15 mouse cellular contexts compared by ENCODE assay signal in genomic region chr8:77310541-77310940, GRCm38 (mm10).
A peak's percentile ranks its signal among the peaks of the same experiment; 100 is the strongest.
DNase-seq lines count a peak whose midpoint lies in the region; ATAC-seq and TF ChIP-seq lines count a peak whose summit lies in the region.
"Had no signal": no experiment of that assay in that cellular context is flagged by ENCODE, and none has a peak within 500 bp of the region (broad histone marks: within the 10 kb centered on the region; RNA-seq: fewer than 3 reads in every experiment).

No protein-coding gene starts in this region.

- no peaks in the 10 kb centered on the region for H3K4me1 ChIP-seq in kidney, embryonic 15.5 days
- H3K4me1 ChIP-seq in liver, adult 2 months (ENCODE audit: control insufficient read depth, insufficient read depth, low read length): no peaks in the 10 kb centered on the region
- no peaks in the 10 kb centered on the region for H3K4me1 ChIP-seq in liver, embryonic 12.5 days
- H3K4me1 ChIP-seq: forebrain, embryonic 13.5 days; heart, embryonic 10.5 days; hindbrain, embryonic 15.5 days had no signal

- WGBS in kidney, embryonic 15.5 days: 89% methylated on average over 10 of the region's 10 CpGs
- WGBS in liver, adult 2 months: 89% methylated on average over 10 of the region's 10 CpGs
- 84% methylated on average over 10 of the region's 10 CpGs for WGBS in liver, embryonic 12.5 days (ENCODE audit: insufficient replicate concordance)

- H3K9me3 ChIP-seq in kidney, embryonic 15.5 days (replicated peaks): 0 out of 2 replicates have a peak, but pooled peaks cover 2% of the 10 kb centered on the region
- no peaks in the 10 kb centered on the region for H3K9me3 ChIP-seq in liver, embryonic 12.5 days (replicated peaks)
- H3K9me3 ChIP-seq: forebrain, embryonic 13.5 days; heart, embryonic 10.5 days; heart, embryonic 15.5 days; hindbrain, embryonic 15.5 days had no signal

- H3K4me2 ChIP-seq in kidney, embryonic 15.5 days: no peak overlapping the region
- no peak overlapping the region for H3K4me2 ChIP-seq in liver, embryonic 12.5 days
- H3K4me2 ChIP-seq: forebrain, embryonic 13.5 days; heart, embryonic 15.5 days; hindbrain, embryonic 15.5 days had no signal

- no peaks in the 10 kb centered on the region for H3K79me2 ChIP-seq in liver, adult 2 months (ENCODE audit: control insufficient read depth, insufficient read depth, low read length)

- H3K4me3 ChIP-seq in kidney, embryonic 15.5 days (replicated peaks): no peak overlapping the region
- no peak overlapping the region for H3K4me3 ChIP-seq in liver, adult 2 months (ENCODE audit: insufficient read depth, low read depth, low read length)
- H3K4me3 ChIP-seq in liver, embryonic 12.5 days: no peak overlapping the region
- H3K4me3 ChIP-seq: forebrain, embryonic 13.5 days; heart, embryonic 10.5 days; heart, embryonic 15.5 days; hindbrain, embryonic 15.5 days had no signal

- peak; percentile 95 for DNase-seq in heart, adult 11 months
- DNase-seq in heart, adult 8-10 months (ENCODE audit: low spot score): no peak
- peak; percentile 2 for DNase-seq in kidney, adult 18-20 months
- DNase-seq in liver, adult 2 months (ENCODE audit: extremely low read depth, low read depth, low spot score): peak; percentile 1
- DNase-seq: cerebellum, adult 9-10 months; forebrain, postnatal 0 days had no signal

- TF ChIP-seq POLR2A in liver, adult 2 months (IDR thresholded peaks at IDR 0.05; ENCODE audit: extremely low read depth, insufficient read depth, low read length): no peak

- peaks cover 11% of the 10 kb centered on the region for H3K36me3 ChIP-seq in kidney, embryonic 15.5 days
- no peaks in the 10 kb centered on the region for H3K36me3 ChIP-seq in liver, adult 2 months (ENCODE audit: control insufficient read depth, insufficient read depth, low read length)
- H3K36me3 ChIP-seq in liver, embryonic 12.5 days: peaks cover 14% of the 10 kb centered on the region
- H3K36me3 ChIP-seq: heart, embryonic 15.5 days; hindbrain, embryonic 15.5 days had no signal

- H3K9ac ChIP-seq in kidney, embryonic 15.5 days: no peak overlapping the region
- no peak overlapping the region for H3K9ac ChIP-seq in liver, adult 2 months (ENCODE audit: low read depth, low read length)
- no peak overlapping the region for H3K9ac ChIP-seq in liver, embryonic 12.5 days
- H3K9ac ChIP-seq: forebrain, embryonic 13.5 days; forebrain, postnatal 0 days; heart, embryonic 15.5 days; hindbrain, embryonic 15.5 days had no signal

- no peak for ATAC-seq in kidney, embryonic 15.5 days (replicated peaks; ENCODE audit: low FRiP score)
- no peak for ATAC-seq in liver, embryonic 12.5 days
- ATAC-seq: activated CD4-positive, CD25-positive, alpha-beta regulatory T cell, adult 4 months; forebrain, embryonic 13.5 days; forebrain, postnatal 0 days; Patski had no signal

- no peak for TF ChIP-seq CTCF in liver, adult 2 months (IDR thresholded peaks at IDR 0.05; ENCODE audit: low read depth, low read length)

- no peaks in the 10 kb centered on the region for H3K27me3 ChIP-seq in kidney, embryonic 15.5 days
- no peaks in the 10 kb centered on the region for H3K27me3 ChIP-seq in liver, adult 2 months (ENCODE audit: control insufficient read depth, insufficient read depth, low read length)
- H3K27me3 ChIP-seq in liver, embryonic 12.5 days (replicated peaks): no peaks in the 10 kb centered on the region
- H3K27me3 ChIP-seq: CH12.LX; forebrain, embryonic 13.5 days; heart, embryonic 15.5 days; hindbrain, embryonic 15.5 days; Patski had no signal

- no peak overlapping the region for H3K27ac ChIP-seq in kidney, embryonic 15.5 days
- H3K27ac ChIP-seq in liver, adult 2 months (replicated peaks; ENCODE audit: insufficient read depth, low read depth, low read length): no peak overlapping the region
- no peak overlapping the region for H3K27ac ChIP-seq in liver, embryonic 12.5 days
- H3K27ac ChIP-seq: forebrain, embryonic 13.5 days; heart, embryonic 10.5 days; heart, embryonic 15.5 days; hindbrain, embryonic 15.5 days had no signal
